Mouse (Mus musculus) cortical plate, adult 2 months (tissue): ENCODE results near the gene Ndufb11. TPM values are rescaled to one million over a fixed set of nuclear protein-coding genes. Genes with fewer than 3 reads are reported as not detected.

ENCODE experiments used
- H3K27ac ChIP-seq: fragments of 200-500 bp; 2 replicates; pipeline ENCODE4 v1.5.1; 2012; ENCODE audit warnings: low read length, control low read depth, inconsistent platforms; ENCODE audit not compliant: insufficient read depth
- H3K4me1 ChIP-seq: fragments of 200-500 bp; 2 replicates; pipeline ENCODE4 v1.6.1; 2011; ENCODE audit warnings: low read length; ENCODE audit not compliant: control insufficient read depth, insufficient read depth
- H3K4me3 ChIP-seq: fragments of 200-500 bp; 2 replicates; pipeline ENCODE4 v1.5.1; 2011; ENCODE audit warnings: mild to moderate bottlenecking, low read length, control low read depth; ENCODE audit not compliant: insufficient read depth
- CTCF ChIP-seq: fragments of 200-500 bp; IDR thresholded peaks from 2 replicates; pipeline ENCODE4 v1.5.1; 2011; ENCODE audit warnings: mild to moderate bottlenecking, control low read depth, low read length; ENCODE audit not compliant: insufficient read depth; ENCODE audit errors: extremely low read depth
- POLR2A ChIP-seq: fragments of 200-500 bp; IDR thresholded peaks from 2 replicates; pipeline ENCODE4 v1.6.1; 2011; ENCODE audit warnings: mild to moderate bottlenecking, low read length, control low read depth; ENCODE audit not compliant: insufficient read depth; ENCODE audit errors: extremely low read depth
- polyA plus RNA-seq: library from polyadenylated mRNA; depleted of rRNA; stranded (reverse); fragments of >200 nt; gene quantifications from 2 replicates; pipeline ENCODE4 v1.2.3, GENCODE M21; 2012; rRNA removed

Gene Ndufb11
- polyA plus RNA-seq, 1 experiment, result 196 TPM

- TF ChIP-seq POLR2A (no peak), CTCF (no peak)
- Histone ChIP-seq H3K4me3 (peak overlapping the region; percentile 87), H3K27ac (peak overlapping the region; percentile 96), H3K4me1 (no peaks in the 10 kb centered on the region)
Measured at GRCm38 (mm10) chrX:20617903-20618399, 532 bp upstream of the Ndufb11 start.

- H3K4me1 ChIP-seq, result no peaks in the 10 kb centered on the region
- peak overlapping the region; percentile 60 for H3K27ac ChIP-seq
- peak overlapping the region; percentile 87 for H3K4me3 ChIP-seq
- TF ChIP-seq CTCF, result no peak
- TF ChIP-seq POLR2A, result no peak
Measured at GRCm38 (mm10) chrX:20616861-20617175, 601 bp downstream of the Ndufb11 start.

GRCm38 (mm10) chrX:20608500-20608899 is 8.9 kb downstream of the Ndufb11 start:
- no peak overlapping the region for H3K27ac ChIP-seq
- H3K4me1 ChIP-seq, result no peaks in the 10 kb centered on the region
- TF ChIP-seq POLR2A, result no peak
- TF ChIP-seq CTCF, result no peak
- H3K4me3 ChIP-seq, result no peak overlapping the region

GRCm38 (mm10) chrX:20587968-20588367 is 29.5 kb downstream of the Ndufb11 start:
- TF ChIP-seq POLR2A (no peak), CTCF (no peak)
- Histone ChIP-seq H3K4me1 (no peaks in the 10 kb centered on the region), H3K27ac (no peak overlapping the region), H3K4me3 (no peak overlapping the region)

- H3K4me1 ChIP-seq, result no peaks in the 10 kb centered on the region
- no peak overlapping the region for H3K27ac ChIP-seq
- no peak for TF ChIP-seq CTCF
- TF ChIP-seq POLR2A, result no peak
- no peak overlapping the region for H3K4me3 ChIP-seq
Measured at GRCm38 (mm10) chrX:20573927-20574326, 43.5 kb downstream of the Ndufb11 start.

- Histone ChIP-seq H3K4me3 (no peak overlapping the region), H3K4me1 (no peaks in the 10 kb centered on the region), H3K27ac (no peak overlapping the region)
- TF ChIP-seq CTCF (no peak), POLR2A (no peak)
Measured at GRCm38 (mm10) chrX:20572683-20573082, 44.7 kb downstream of the Ndufb11 start.

GRCm38 (mm10) chrX:20571024-20571423 is 46.4 kb downstream of the Ndufb11 start:
- TF ChIP-seq POLR2A (no peak), CTCF (no peak)

More at GRCm38 (mm10) chrX:20571024-20571423, 46.4 kb downstream of the Ndufb11 start:
- H3K27ac ChIP-seq, result no peak overlapping the region
- H3K4me1 ChIP-seq, result no peaks in the 10 kb centered on the region
- no peak overlapping the region for H3K4me3 ChIP-seq

Other genes with a start within 250 kb of the Ndufb11 start
- 5.0 and 5.3 TPM in 2 replicates for gene Jade3, start 191.9 kb downstream of the Ndufb11 start, polyA plus RNA-seq
- gene Rgn, start 67.8 kb downstream of the Ndufb11 start, polyA plus RNA-seq, result 0.15 and 0.17 TPM in 2 replicates
- gene Rbm10, start 116 bp downstream of the Ndufb11 start, polyA plus RNA-seq, result 52.9 and 54.3 TPM in 2 replicates
- gene Uba1, start 40.7 kb upstream of the Ndufb11 start, polyA plus RNA-seq, result 254 and 256 TPM in 2 replicates
- gene Cdk16, start 70.3 kb upstream of the Ndufb11 start, polyA plus RNA-seq, result 477 and 489 TPM in 2 replicates
- gene Usp11, start 86.3 kb upstream of the Ndufb11 start, polyA plus RNA-seq, result 95.7 and 99.6 TPM in 2 replicates
- 200 and 204 TPM in 2 replicates for gene Araf, start 180.2 kb upstream of the Ndufb11 start, polyA plus RNA-seq